Mouse (Mus musculus): ENCODE results near the gene Fam98b. TPM values are rescaled to one million over a fixed set of nuclear protein-coding genes. Genes with fewer than 3 reads are reported as not detected.

Fam98b gene
- 3.1 TPM for polyA plus RNA-seq (2017; shearing (Covaris generic))

GRCm38 (mm10) chr2:117249255-117250000 lies at the start of gene Fam98b:
Gene Fam98b, plus strand, starts transcription at chr2:117249739.

Other genes starting within 250 kb of the Fam98b start
- gene Spred1, start 128.4 kb upstream of the Fam98b start, polyA plus RNA-seq (2017; shearing (Covaris generic)) = 4.8 TPM
- 272 TPM for gene Rasgrp1, start 93.3 kb downstream of the Fam98b start, polyA plus RNA-seq (2017; shearing (Covaris generic))